Comparison of ENCODE assay signal across 18 mouse cellular contexts in the genomic region with DNA sequence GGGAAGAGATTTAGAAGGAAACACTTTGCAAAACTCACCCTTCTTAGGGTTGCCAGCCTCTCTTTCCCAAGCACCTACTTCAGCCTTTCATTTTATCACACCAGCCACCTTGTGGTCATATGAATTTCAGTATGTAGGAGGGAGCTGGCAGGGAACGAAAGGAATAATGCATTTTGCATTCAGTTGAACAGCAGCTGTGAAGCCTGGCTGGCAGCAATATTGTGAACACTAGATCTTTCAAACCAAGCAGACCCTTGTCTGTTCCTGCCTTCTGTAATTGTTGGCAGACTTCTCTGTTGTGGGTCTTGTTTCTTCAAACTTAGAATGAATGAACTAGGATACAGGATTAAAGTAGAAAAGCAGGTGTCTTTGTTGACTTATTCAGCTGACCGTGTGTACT.
DNase-seq lines count a peak whose midpoint lies in the region; ATAC-seq and TF ChIP-seq lines count a peak whose summit lies in the region.
"Had no signal": no experiment of that assay in that cellular context is flagged by ENCODE, and none has a peak within 500 bp of the region (broad histone marks: within the 10 kb centered on the region; RNA-seq: fewer than 3 reads in every experiment).

No protein-coding gene starts in this region.

- TF ChIP-seq POLR2A in kidney, adult 2 months (IDR thresholded peaks at IDR 0.05; ENCODE audit: low read depth, low read length): no peak

- no peaks in the 10 kb centered on the region for H3K27me3 ChIP-seq in forebrain, embryonic 14.5 days (replicated peaks; ENCODE audit: control insufficient read depth, insufficient read depth, low read length)
- H3K27me3 ChIP-seq in forebrain, embryonic 10.5 days (ENCODE audit: poor library complexity, severe bottlenecking): no peaks in the 10 kb centered on the region
- H3K27me3 ChIP-seq in intestine, embryonic 15.5 days (replicated peaks): no peaks in the 10 kb centered on the region
- H3K27me3 ChIP-seq in kidney, adult 2 months (replicated peaks; ENCODE audit: control insufficient read depth, insufficient read depth, low read length): no peaks in the 10 kb centered on the region
- H3K27me3 ChIP-seq: limb, embryonic 13.5 days; megakaryocyte, embryonic 14.5 days had no signal

- no peak overlapping the region for H3K27ac ChIP-seq in forebrain, embryonic 14.5 days (ENCODE audit: low read depth, low read length)
- H3K27ac ChIP-seq in forebrain, embryonic 10.5 days: no peak overlapping the region
- no peak overlapping the region for H3K27ac ChIP-seq in intestine, embryonic 15.5 days
- H3K27ac ChIP-seq in kidney, adult 2 months (ENCODE audit: insufficient read depth, low read depth, low read length): no peak overlapping the region
- H3K27ac ChIP-seq: heart, adult 2 months; limb, embryonic 13.5 days had no signal

- no peaks in the 10 kb centered on the region for H3K9me3 ChIP-seq in forebrain, embryonic 14.5 days (replicated peaks; ENCODE audit: control insufficient read depth, low read length)
- H3K9me3 ChIP-seq in forebrain, embryonic 10.5 days: no peaks in the 10 kb centered on the region
- no peaks in the 10 kb centered on the region for H3K9me3 ChIP-seq in intestine, embryonic 15.5 days
- H3K9me3 ChIP-seq: limb, embryonic 13.5 days; megakaryocyte, embryonic 14.5 days had no signal

- no peak overlapping the region for H3K4me2 ChIP-seq in forebrain, embryonic 14.5 days (ENCODE audit: low read length)
- H3K4me2 ChIP-seq in intestine, embryonic 15.5 days (replicated peaks): no peak overlapping the region
- H3K4me2 ChIP-seq: limb, embryonic 13.5 days had no signal

- peak; percentile 37; the same call in 1 of the 2 replicates for ATAC-seq in forebrain, embryonic 14.5 days
- no peak for ATAC-seq in intestine, embryonic 15.5 days
- ATAC-seq: intestine, embryonic 16.5 days had no signal

- H3K36me3 ChIP-seq in forebrain, embryonic 14.5 days (ENCODE audit: control insufficient read depth, insufficient read depth, low read length): no peaks in the 10 kb centered on the region
- H3K36me3 ChIP-seq in forebrain, embryonic 10.5 days (replicated peaks): no peaks in the 10 kb centered on the region
- H3K36me3 ChIP-seq in intestine, embryonic 15.5 days: no peaks in the 10 kb centered on the region
- H3K36me3 ChIP-seq in kidney, adult 2 months (ENCODE audit: control insufficient read depth, insufficient read depth, low read length): no peaks in the 10 kb centered on the region
- H3K36me3 ChIP-seq: limb, embryonic 13.5 days had no signal

- WGBS in forebrain, embryonic 14.5 days: 62% methylated on average over 2 of the region's 2 CpGs
- 85% methylated on average over 2 of the region's 2 CpGs for WGBS in forebrain, embryonic 10.5 days
- 60% methylated on average over 2 of the region's 2 CpGs for WGBS in intestine, embryonic 15.5 days
- 63% methylated on average over 2 of the region's 2 CpGs for WGBS in kidney, adult 2 months

- H3K4me1 ChIP-seq in forebrain, embryonic 14.5 days (ENCODE audit: control insufficient read depth, insufficient read depth, low read length): no peaks in the 10 kb centered on the region
- no peaks in the 10 kb centered on the region for H3K4me1 ChIP-seq in forebrain, embryonic 10.5 days
- H3K4me1 ChIP-seq in intestine, embryonic 15.5 days (replicated peaks): no peaks in the 10 kb centered on the region
- H3K4me1 ChIP-seq in kidney, adult 2 months (ENCODE audit: control insufficient read depth, insufficient read depth, low read length): no peaks in the 10 kb centered on the region
- H3K4me1 ChIP-seq: limb, embryonic 13.5 days; megakaryocyte, embryonic 14.5 days had no signal

- H3K4me3 ChIP-seq in forebrain, embryonic 14.5 days (ENCODE audit: low read depth, low read length): no peak overlapping the region
- H3K4me3 ChIP-seq in forebrain, embryonic 10.5 days: no peak overlapping the region
- no peak overlapping the region for H3K4me3 ChIP-seq in intestine, embryonic 15.5 days (replicated peaks)
- no peak overlapping the region for H3K4me3 ChIP-seq in kidney, adult 2 months (ENCODE audit: insufficient read depth, low read depth, low read length)
- H3K4me3 ChIP-seq: heart, adult 2 months; limb, embryonic 13.5 days; megakaryocyte, embryonic 14.5 days had no signal

- DNase-seq in forebrain, embryonic 14.5 days (ENCODE audit: low spot score): peak; percentile 65
- DNase-seq in forebrain, embryonic 10.5 days (ENCODE audit: extremely low spot score, low spot score): no peak
- peak; percentile 26 for DNase-seq in right cerebral cortex, adult 18-20 months
- no peak for DNase-seq in right cerebral cortex, postnatal 14 days
- peak; percentile 24 to 27 for DNase-seq in layer of hippocampus, postnatal 36 days
- no peak for DNase-seq in heart, postnatal 10 days
- no peak for DNase-seq in kidney, adult 2 months
- DNase-seq: adrenal gland, postnatal 25 days; B cell, adult 2 months; cerebellum, adult 11 months; heart, adult 2 months; kidney, postnatal 25 days; lung, adult 2 months; thymus, postnatal 14 days had no signal

- no peak overlapping the region for H3K9ac ChIP-seq in forebrain, embryonic 14.5 days (ENCODE audit: low read length)
- H3K9ac ChIP-seq in intestine, embryonic 15.5 days: no peak overlapping the region
- H3K9ac ChIP-seq: limb, embryonic 13.5 days had no signal

- intact Hi-C loops in heart, postnatal 10 days (cut with DNase I): no loop called here

- TF ChIP-seq CTCF in kidney, adult 2 months (conservative IDR thresholded peaks at IDR 0.05; ENCODE audit: insufficient read depth, insufficient read length, low read depth, low read length): no peak

Comparison
In these comparisons a context has a peak if more than half of its experiments do, and no peak if none do; other contexts are left out.
1. DNase-seq: peak in forebrain, embryonic 14.5 days (single experiment), right cerebral cortex, adult 18-20 months (single experiment) and layer of hippocampus, postnatal 36 days (2 of 2); none in forebrain, embryonic 10.5 days (single experiment), right cerebral cortex, postnatal 14 days (single experiment), heart, postnatal 10 days (0 of 2) and kidney, adult 2 months (single experiment).